Mouse (Mus musculus) liver, embryonic 14.5 days (tissue): ENCODE results near the gene Atf7. TPM values are rescaled to one million over a fixed set of nuclear protein-coding genes. Genes with fewer than 3 reads are reported as not detected.

ENCODE experiments used
- ATAC-seq: fragments of 200-750 bp; cut with Nextera tagmentation; 2 replicates; pipeline ENCODE4 v1.8.0; 2017; ENCODE audit warnings: moderate number of reproducible peaks, mild to moderate bottlenecking, moderate library complexity; ENCODE audit not compliant: insufficient read depth
- DNase-seq, 3 experiments: peaks; one replicate each; pipeline ENCODE4 v3.0.0-alpha.2; 2012 to 2013; ENCODE audit warnings: low read depth in 3 of 3, low spot score in 3 of 3
- H3K27ac ChIP-seq: fragments of 300-500 bp; sonication (generic); 2 replicates; pipeline ENCODE4 v1.5.1; 2014; ENCODE audit warnings: moderate library complexity, mild to moderate bottlenecking, control low read depth, inconsistent platforms
- H3K27me3 ChIP-seq: fragments of 300-500 bp; sonication (generic); 2 replicates; pipeline ENCODE4 v1.6.1; 2014; ENCODE audit warnings: mild to moderate bottlenecking, low read length, moderate library complexity; ENCODE audit not compliant: control insufficient read depth, insufficient read depth
- H3K36me3 ChIP-seq: fragments of 300-500 bp; sonication (generic); replicated peaks from 2 replicates; pipeline ENCODE4 v1.6.1; 2014; ENCODE audit warnings: low read depth; ENCODE audit not compliant: control insufficient read depth, insufficient read depth
- H3K4me1 ChIP-seq, 2 experiments: fragments of 200-500 bp in 1 of 2; fragments of 300-500 bp in 1 of 2; sonication (generic) in 1 of 2; replicated peaks; 2 replicates each; pipeline ENCODE4 v1.6.1; 2012 to 2014; ENCODE audit warnings: antibody characterized with exemption in 1 of 2, inconsistent platforms in 1 of 2, low read length in 1 of 2; ENCODE audit not compliant: control insufficient read depth in 2 of 2, insufficient read depth in 2 of 2
- H3K4me2 ChIP-seq: fragments of 300-500 bp; sonication (generic); 2 replicates; pipeline ENCODE4 v1.6.1; 2014; ENCODE audit warnings: low read depth, mild to moderate bottlenecking, control low read depth, moderate library complexity
- H3K4me3 ChIP-seq, 2 experiments: fragments of 200-500 bp in 1 of 2; fragments of 300-500 bp in 1 of 2; sonication (generic) in 1 of 2; 2 replicates each; pipeline ENCODE4 v1.5.1; 2012 to 2014; ENCODE audit warnings: low read depth in 2 of 2, low read length in 2 of 2, mild to moderate bottlenecking in 2 of 2, control low read depth in 1 of 2, inconsistent platforms in 1 of 2, moderate library complexity in 1 of 2; ENCODE audit not compliant: insufficient read depth in 1 of 2
- H3K9ac ChIP-seq: fragments of 300-500 bp; sonication (generic); replicated peaks from 2 replicates; pipeline ENCODE4 v1.6.1; 2014; ENCODE audit warnings: mild to moderate bottlenecking, control low read depth, moderate library complexity
- H3K9me3 ChIP-seq: fragments of 300-500 bp; sonication (generic); 2 replicates; pipeline ENCODE4 v1.6.1; 2016; ENCODE audit warnings: low read length, mixed read lengths; ENCODE audit not compliant: control insufficient read depth
- CTCF ChIP-seq: IDR thresholded peaks from 2 replicates; pipeline ENCODE4 v1.5.1; 2016; ENCODE audit warnings: antibody characterized with exemption, low read depth, control low read depth
- EP300 ChIP-seq: IDR thresholded peaks from 2 replicates; pipeline ENCODE4 v1.6.1; 2016; ENCODE audit warnings: antibody characterized with exemption, low read depth
- WGBS: fragments of 180-500 bp; shearing (Covaris S2); extraction: QIAGEN DNeasy Blood & Tissue Kit; methylation state at CpG from one replicate; pipeline ENCODE4 v1.1.7; 2014; ENCODE audit not compliant: insufficient replicate concordance; 5-methylcytosine and 5-hydroxymethylcytosine counted together
- polyA plus RNA-seq, 2 experiments: library from polyadenylated mRNA; depleted of rRNA in 1 of 2; stranded (reverse) in 1 of 2; unstranded in 1 of 2; fragments of >200 nt; fragmentation: Nextera tagmentation in 1 of 2; extraction: Ambion mirVana in 1 of 2; gene quantifications; 2 replicates each; pipeline versions ENCODE4 v1.2.1 to v1.2.3; 2012 to 2014

Atf7 gene
- polyA plus RNA-seq, 2 experiments: 7.3 to 12.3 TPM

DNA sequence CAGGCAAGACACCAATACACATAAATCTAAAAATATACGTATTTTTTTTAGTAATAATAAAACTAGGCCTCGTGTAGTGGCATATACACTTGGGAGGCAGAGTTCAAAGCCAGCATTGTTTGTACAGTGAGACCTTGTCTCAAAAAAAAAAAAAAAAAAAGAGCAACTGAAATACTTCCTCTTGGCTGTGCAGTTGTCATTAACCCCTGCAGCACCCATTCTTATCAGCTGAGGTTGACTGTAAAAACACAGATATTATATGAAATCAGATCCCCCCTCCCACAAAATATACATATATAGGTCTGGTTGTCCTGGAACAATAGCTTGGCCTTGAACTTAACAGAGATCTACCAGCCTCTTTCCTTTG lies 118.8 kb downstream of the Atf7 start:
- Histone ChIP-seq H3K9me3 (no peaks in the 10 kb centered on the region), H3K4me2 (no peak overlapping the region), H3K4me3 (no peak overlapping the region), H3K9ac (no peak overlapping the region), H3K4me1 (peaks cover 2 to 7% of the 10 kb centered on the region in 2 experiments), H3K27me3 (no peaks in the 10 kb centered on the region; the same call in 1 of the 2 replicates), H3K36me3 (peaks cover 20% of the 10 kb centered on the region), H3K27ac (no peak overlapping the region)
- 29% methylated on average over 2 of the region's 2 CpGs for WGBS
- no peak for TF ChIP-seq CTCF
- no peak for TF ChIP-seq EP300
- ATAC-seq (no peak), DNase-seq (no peak)

DNA sequence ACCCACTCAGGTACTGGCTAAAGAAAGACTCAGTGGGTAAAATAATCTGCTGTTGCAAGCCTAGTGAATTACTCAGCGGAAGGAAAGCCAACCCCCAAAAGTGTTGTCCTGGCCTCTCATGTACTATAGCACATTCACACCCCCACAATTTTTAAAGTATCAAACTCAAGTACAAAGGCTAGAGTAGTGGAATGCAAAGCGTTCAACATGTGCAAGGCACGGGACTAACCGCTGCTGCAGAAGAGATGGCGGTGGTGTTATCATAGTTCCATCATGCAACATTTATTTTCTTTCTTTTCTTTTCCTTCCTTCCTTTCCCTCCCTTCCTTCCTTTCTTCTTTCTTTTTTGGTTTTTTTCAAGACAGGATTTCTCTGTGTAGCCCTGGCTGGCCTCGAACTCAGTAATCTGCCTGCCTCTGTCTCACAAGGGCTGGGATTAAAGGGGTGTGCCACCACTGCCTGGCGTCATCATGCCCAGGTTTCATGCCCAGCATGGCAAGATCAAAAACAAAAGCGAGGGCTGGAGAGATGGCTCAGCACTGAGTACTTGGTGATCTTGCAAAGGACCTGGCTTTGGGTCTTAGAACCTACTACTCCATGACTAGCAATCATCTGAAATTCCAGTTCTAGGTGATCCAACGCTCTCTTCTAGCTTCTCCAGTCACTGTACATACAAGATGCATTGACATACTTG lies 119.3 kb downstream of the Atf7 start:
- no peak overlapping the region for H3K4me2 ChIP-seq
- no peak for ATAC-seq
- DNase-seq: no peak
- TF ChIP-seq EP300 (no peak), CTCF (no peak)
- no peak overlapping the region for H3K4me3 ChIP-seq
- peaks cover 24% of the 10 kb centered on the region for H3K36me3 ChIP-seq
- no peak overlapping the region for H3K27ac ChIP-seq
- H3K4me1 ChIP-seq: peaks cover 2 to 4% of the 10 kb centered on the region in 2 experiments
- H3K9ac ChIP-seq: no peak overlapping the region
- WGBS: 66% methylated on average over 9 of the region's 9 CpGs
- no peaks in the 10 kb centered on the region for H3K9me3 ChIP-seq
- H3K27me3 ChIP-seq: no peaks in the 10 kb centered on the region; the same call in 1 of the 2 replicates

DNA sequence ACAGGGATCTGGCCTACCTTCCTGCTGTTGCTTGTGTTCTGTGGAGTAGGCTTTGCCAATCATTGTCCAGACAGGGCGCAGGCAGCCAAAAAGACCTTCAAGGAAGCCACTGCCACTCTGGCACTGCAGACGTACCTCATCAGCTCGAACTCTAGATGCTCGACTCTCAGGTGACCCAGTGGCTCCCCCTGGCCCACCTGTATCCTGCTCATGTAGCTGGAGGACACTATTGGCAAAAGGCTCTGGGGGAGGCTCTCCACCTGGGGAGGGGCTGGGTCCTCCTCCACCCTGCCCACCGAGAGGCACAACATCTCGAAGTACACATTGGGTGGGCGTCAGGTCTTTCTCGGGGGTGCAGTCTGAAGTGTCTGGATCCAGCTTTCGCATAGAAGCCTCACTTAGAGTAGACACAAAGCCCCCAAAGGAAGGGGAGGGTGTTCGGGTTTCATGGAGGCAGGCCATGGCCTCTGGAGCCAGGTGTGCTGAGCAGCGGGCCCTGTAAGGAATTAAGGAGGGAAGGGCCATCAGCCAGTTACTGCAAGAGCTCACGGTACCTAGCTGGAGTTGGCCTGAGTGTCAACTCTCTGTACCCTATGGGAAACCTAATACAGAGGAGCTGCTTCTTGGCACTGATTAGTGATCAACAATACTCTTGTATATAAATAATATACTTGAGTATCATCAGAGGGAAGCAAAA lies 120.0 kb downstream of the Atf7 start:
- Histone ChIP-seq H3K4me3 (no peak overlapping the region), H3K36me3 (peaks cover 30% of the 10 kb centered on the region), H3K27ac (no peak overlapping the region), H3K4me1 (peaks cover 2% of the 10 kb centered on the region in 2 experiments; a peak in 3 of 4 replicates), H3K9ac (no peak overlapping the region), H3K4me2 (no peak overlapping the region), H3K9me3 (no peaks in the 10 kb centered on the region), H3K27me3 (no peaks in the 10 kb centered on the region)
- DNase-seq (no peak), ATAC-seq (no peak; the same call in 1 of the 2 replicates)
- TF ChIP-seq CTCF: no peak
- TF ChIP-seq EP300: no peak
- 74% methylated on average over 12 of the region's 12 CpGs for WGBS

DNA sequence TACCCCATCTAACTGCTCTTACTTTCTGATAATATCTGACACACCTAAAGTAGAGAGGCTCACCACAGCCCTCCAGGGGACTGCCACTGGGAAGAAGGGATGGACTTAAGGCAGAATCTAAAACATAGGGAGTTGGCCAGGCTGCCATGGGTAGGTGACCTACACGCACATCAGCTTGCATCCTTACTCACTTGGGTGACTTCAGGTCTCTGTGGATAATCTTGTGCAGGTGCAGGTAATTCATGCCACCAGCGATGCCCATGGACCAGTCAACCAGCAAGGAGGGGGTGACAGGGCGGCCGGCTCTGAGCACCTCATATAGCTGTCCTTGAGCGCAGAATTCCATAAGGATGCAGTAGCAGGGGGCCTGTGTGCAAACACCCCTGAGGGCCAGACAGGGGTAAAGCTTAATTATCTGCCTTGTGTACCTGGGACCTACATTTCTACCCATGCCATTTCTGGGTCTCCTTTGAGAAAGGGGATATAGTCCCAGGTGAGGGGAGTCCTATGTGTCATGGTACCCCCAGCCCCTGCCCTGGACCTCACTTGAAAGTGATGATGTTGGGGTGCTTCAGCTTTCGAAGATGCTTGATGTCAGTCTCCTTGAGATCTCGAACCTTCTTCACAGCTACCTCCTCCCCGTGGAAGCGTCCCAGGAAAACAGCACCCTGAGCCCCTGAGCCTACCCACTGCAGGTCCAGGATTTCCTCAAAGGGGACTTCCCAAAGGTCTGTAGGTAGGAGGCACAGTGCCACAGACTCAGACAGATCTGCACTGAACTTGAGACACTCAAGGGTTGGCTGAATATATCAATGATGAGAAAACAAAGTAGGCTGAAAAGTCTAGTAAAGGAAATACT lies 121.1 kb downstream of the Atf7 start:
- no peak overlapping the region for H3K27ac ChIP-seq
- WGBS: 84% methylated on average over 9 of the region's 9 CpGs
- no peak overlapping the region for H3K4me3 ChIP-seq
- no peak for ATAC-seq
- no peak overlapping the region for H3K9ac ChIP-seq
- H3K4me1 ChIP-seq: peaks cover 0 to 2% of the 10 kb centered on the region in 2 experiments; a peak in 1 of 4 replicates
- DNase-seq: no peak
- H3K27me3 ChIP-seq: no peaks in the 10 kb centered on the region
- no peak overlapping the region for H3K4me2 ChIP-seq
- H3K36me3 ChIP-seq: peaks cover 40% of the 10 kb centered on the region
- TF ChIP-seq CTCF (no peak), EP300 (no peak)
- H3K9me3 ChIP-seq: no peaks in the 10 kb centered on the region
